Mouse (Mus musculus) limb, embryonic 10.5 days (tissue): ENCODE results near the gene Eme2. TPM values are rescaled to one million over a fixed set of nuclear protein-coding genes. Genes with fewer than 3 reads are reported as not detected.

Experiments
- DNase-seq: peaks from one replicate; pipeline ENCODE4 v3.0.0-alpha.2; 2017; ENCODE audit warnings: low spot score
- H3K27ac ChIP-seq: fragments of 300-500 bp; sonication (generic); 2 replicates; pipeline ENCODE4 v1.5.1; 2016; ENCODE audit warnings: mild to moderate bottlenecking
- H3K27me3 ChIP-seq: fragments of 300-500 bp; sonication (generic); 2 replicates; pipeline ENCODE4 v1.6.1; 2016; ENCODE audit warnings: low read depth, mild to moderate bottlenecking; ENCODE audit not compliant: poor library complexity, severe bottlenecking
- H3K36me3 ChIP-seq: fragments of 300-500 bp; sonication (generic); 2 replicates; pipeline ENCODE4 v1.6.1; 2016; ENCODE audit warnings: mild to moderate bottlenecking, moderate library complexity
- H3K4me1 ChIP-seq: fragments of 300-500 bp; sonication (generic); 2 replicates; pipeline ENCODE4 v1.6.1; 2016
- H3K4me3 ChIP-seq: fragments of 300-500 bp; sonication (generic); 2 replicates; pipeline ENCODE4 v1.5.1; 2016; ENCODE audit warnings: mild to moderate bottlenecking, moderate library complexity
- H3K9me3 ChIP-seq: fragments of 300-500 bp; sonication (generic); replicated peaks from 2 replicates; pipeline ENCODE4 v1.6.1; 2016; ENCODE audit warnings: mild to moderate bottlenecking
- WGBS: fragments of 180-500 bp; shearing (Covaris S2); methylation state at CpG from one replicate; pipeline ENCODE4 v1.1.7; 2016; 5-methylcytosine and 5-hydroxymethylcytosine counted together
- polyA plus RNA-seq: library from polyadenylated mRNA; unstranded; fragments of >200 nt; fragmentation: Nextera tagmentation; extraction: Ambion mirVana; gene quantifications from 2 replicates; pipeline ENCODE4 v1.2.1, GENCODE M21; 2016

The Eme2 gene
- polyA plus RNA-seq, 1 experiment from 2014 or later, result 30.6 TPM

- DNase-seq, result no peak
- Histone ChIP-seq H3K9me3 (no peaks in the 10 kb centered on the region), H3K4me1 (peaks cover 4% of the 10 kb centered on the region; the same call in 1 of the 2 replicates), H3K4me3 (no peak within 1 kb of the TSS), H3K27ac (no peak within 1 kb of the TSS), H3K27me3 (peaks cover 11% of the 10 kb centered on the region; the same call in 1 of the 2 replicates), H3K36me3 (no peaks in the 10 kb centered on the region)
- 68% methylated on average over 8 of the region's 8 CpGs for WGBS
These were observed 55.0 kb downstream of the Eme2 start, which contains the start of gene Hagh for GRCm38 (mm10) chr17:24839842-24840241. Gene Hagh (plus strand): TSS chr17:24840143.

Other genes with a start within 250 kb of the Eme2 start
- 47.2 and 57.1 TPM in 2 replicates for gene Slc9a3r2, start 244.8 kb downstream of the Eme2 start, polyA plus RNA-seq
- 0.88 and 1.1 TPM in 2 replicates for gene Npw, start 236.6 kb downstream of the Eme2 start, polyA plus RNA-seq
- 34.5 and 36.7 TPM in 2 replicates for gene Zfp598, start 225.4 kb downstream of the Eme2 start, polyA plus RNA-seq
- 5.2 and 7.0 TPM in 2 replicates for gene Syngr3, start 205.1 kb downstream of the Eme2 start, polyA plus RNA-seq
- gene Gfer, start 198.9 kb downstream of the Eme2 start, polyA plus RNA-seq, result 52.9 and 61.2 TPM in 2 replicates
- gene Noxo1, start 198.9 kb downstream of the Eme2 start, polyA plus RNA-seq, result 0.59 and 2.3 TPM in 2 replicates
- 165 and 183 TPM in 2 replicates for gene Tbl3, start 187.4 kb downstream of the Eme2 start, polyA plus RNA-seq
- gene Rnf151, start 177.0 kb downstream of the Eme2 start, polyA plus RNA-seq, result 0.21 and 0.38 TPM in 2 replicates
- gene Rps2, start 177.0 kb downstream of the Eme2 start, polyA plus RNA-seq, result 1,693 and 2,093 TPM in 2 replicates
- 202 and 204 TPM in 2 replicates for gene Ndufb10, start 170.6 kb downstream of the Eme2 start, polyA plus RNA-seq
- 0.15 TPM in 1 of 2 replicates, not detected in the other for gene Rpl3l, start 167.3 kb downstream of the Eme2 start, polyA plus RNA-seq
- gene Msrb1, start 158.4 kb downstream of the Eme2 start, polyA plus RNA-seq, result 19.9 and 23.6 TPM in 2 replicates
- 3.2 and 4.2 TPM in 2 replicates for gene Hs3st6, start 142.1 kb downstream of the Eme2 start, polyA plus RNA-seq
- gene Meiob, start 90.8 kb downstream of the Eme2 start, polyA plus RNA-seq, result not detected in 2 replicates
- gene Hagh, start 54.9 kb downstream of the Eme2 start, polyA plus RNA-seq, result 26.0 and 28.0 TPM in 2 replicates
- gene Fahd1, start 44.7 kb downstream of the Eme2 start, polyA plus RNA-seq, result 14.5 and 17.6 TPM in 2 replicates
- 0.55 and 0.84 TPM in 2 replicates for gene Igfals, start 29.1 kb downstream of the Eme2 start, polyA plus RNA-seq
- gene Nubp2, start 8.7 kb downstream of the Eme2 start, polyA plus RNA-seq, result 72.7 and 79.7 TPM in 2 replicates
- gene Spsb3, start 8.4 kb downstream of the Eme2 start, polyA plus RNA-seq, result 48.0 and 50.8 TPM in 2 replicates
- gene Mrps34, start within 50 bp of the Eme2 start, polyA plus RNA-seq, result 104 and 105 TPM in 2 replicates
- 43.6 and 47.0 TPM in 2 replicates for gene Nme3, start 1.4 kb upstream of the Eme2 start, polyA plus RNA-seq
- gene Mapk8ip3, start 41.9 kb upstream of the Eme2 start, polyA plus RNA-seq, result 32.1 and 39.3 TPM in 2 replicates
- 369 and 370 TPM in 2 replicates for gene Jpt2, start 65.6 kb upstream of the Eme2 start, polyA plus RNA-seq
- 10.4 and 10.8 TPM in 2 replicates for gene Cramp1l, start 120.7 kb upstream of the Eme2 start, polyA plus RNA-seq
- 24.2 and 30.0 TPM in 2 replicates for gene Ift140, start 121.0 kb upstream of the Eme2 start, polyA plus RNA-seq
- 11.3 and 15.3 TPM in 2 replicates for gene Tmem204, start 188.5 kb upstream of the Eme2 start, polyA plus RNA-seq
- gene Telo2, start 220.9 kb upstream of the Eme2 start, polyA plus RNA-seq, result 60.6 and 60.7 TPM in 2 replicates
- 0.18 and 0.23 TPM in 2 replicates for gene Ptx4, start 225.7 kb upstream of the Eme2 start, polyA plus RNA-seq
- gene Clcn7, start 238.3 kb upstream of the Eme2 start, polyA plus RNA-seq, result 21.3 and 26.5 TPM in 2 replicates